Mouse (Mus musculus) mouse embryonic stem cell (cell line): ENCODE results near the gene Hephl1.

Source experiments
- in situ Hi-C, 2 experiments: fragments of 300-500 bp; cut with MboI; formaldehyde crosslinking; loops; 1 replicate in 1 of 2; 3 replicates in 1 of 2; pipeline ENCODE4 v1.14.3; 2019 to 2020; ENCODE audit warnings: low sequenced_read_pairs in 2 of 2, low pct_unique_long_range_greater_than_20kb in 1 of 2, mixed read lengths in 1 of 2; ENCODE audit not compliant: unreplicated experiment in 1 of 2

The Hephl1 gene

GRCm38 (mm10) chr9:15029025-15029727 is 82.7 kb downstream of the Hephl1 start:
- in situ Hi-C loops: no loop called here

- in situ Hi-C loops: no loop called here
Observed at GRCm38 (mm10) chr9:15027725-15028124, 84.2 kb downstream of the Hephl1 start.

- in situ Hi-C loops: no loop called here
Observed at GRCm38 (mm10) chr9:15023049-15023448, 88.9 kb downstream of the Hephl1 start.

GRCm38 (mm10) chr9:15021156-15021555 is 90.8 kb downstream of the Hephl1 start:
- in situ Hi-C loops: no loop called here

GRCm38 (mm10) chr9:15020561-15021080 is 91.3 kb downstream of the Hephl1 start:
- in situ Hi-C loops: no loop called here

- in situ Hi-C loops: loop anchor here (10.0 kb wide), 2 partner anchors 174 to 244 kb away; partner anchors contain the start of gene 1700012B09Rik (in 1 of the 2)
Observed at GRCm38 (mm10) chr9:15018756-15019131, 93.2 kb downstream of the Hephl1 start.

- in situ Hi-C loops: loop anchor here (10.0 kb wide), 2 partner anchors 173 to 243 kb away; partner anchors contain the start of gene 1700012B09Rik (in 1 of the 2)
Observed at GRCm38 (mm10) chr9:15017791-15018755, 93.8 kb downstream of the Hephl1 start.

- in situ Hi-C loops: loop anchor here (10.0 kb wide), 2 partner anchors 171 to 241 kb away; partner anchors contain the start of gene 1700012B09Rik (in 1 of the 2)
Observed at GRCm38 (mm10) chr9:15015223-15015956, 96.5 kb downstream of the Hephl1 start.

- in situ Hi-C loops: no loop called here
Observed at GRCm38 (mm10) chr9:15007566-15007965, 104.3 kb downstream of the Hephl1 start.

GRCm38 (mm10) chr9:15004298-15004685 is 107.6 kb downstream of the Hephl1 start:
- in situ Hi-C loops: no loop called here

- in situ Hi-C loops: no loop called here
Observed at GRCm38 (mm10) chr9:15003676-15004297, 108.1 kb downstream of the Hephl1 start.

- in situ Hi-C loops: no loop called here
Observed at GRCm38 (mm10) chr9:15002995-15003613, 108.8 kb downstream of the Hephl1 start.
